Mouse (Mus musculus) liver, embryonic 14.5 days (tissue): ENCODE results near the gene Fbxl18. TPM values are rescaled to one million over a fixed set of nuclear protein-coding genes. Genes with fewer than 3 reads are reported as not detected.

Experiments
- ATAC-seq: fragments of 200-750 bp; cut with Nextera tagmentation; 2 replicates; pipeline ENCODE4 v1.8.0; 2017; ENCODE audit warnings: moderate number of reproducible peaks, mild to moderate bottlenecking, moderate library complexity; ENCODE audit not compliant: insufficient read depth
- DNase-seq, 3 experiments: peaks; one replicate each; pipeline ENCODE4 v3.0.0-alpha.2; 2012 to 2013; ENCODE audit warnings: low read depth in 3 of 3, low spot score in 3 of 3
- H3K27ac ChIP-seq: fragments of 300-500 bp; sonication (generic); 2 replicates; pipeline ENCODE4 v1.5.1; 2014; ENCODE audit warnings: moderate library complexity, mild to moderate bottlenecking, control low read depth, inconsistent platforms
- H3K27me3 ChIP-seq: fragments of 300-500 bp; sonication (generic); 2 replicates; pipeline ENCODE4 v1.6.1; 2014; ENCODE audit warnings: mild to moderate bottlenecking, low read length, moderate library complexity; ENCODE audit not compliant: control insufficient read depth, insufficient read depth
- H3K36me3 ChIP-seq: fragments of 300-500 bp; sonication (generic); replicated peaks from 2 replicates; pipeline ENCODE4 v1.6.1; 2014; ENCODE audit warnings: low read depth; ENCODE audit not compliant: control insufficient read depth, insufficient read depth
- H3K4me1 ChIP-seq, 2 experiments: fragments of 200-500 bp in 1 of 2; fragments of 300-500 bp in 1 of 2; sonication (generic) in 1 of 2; replicated peaks; 2 replicates each; pipeline ENCODE4 v1.6.1; 2012 to 2014; ENCODE audit warnings: antibody characterized with exemption in 1 of 2, inconsistent platforms in 1 of 2, low read length in 1 of 2; ENCODE audit not compliant: control insufficient read depth in 2 of 2, insufficient read depth in 2 of 2
- H3K4me2 ChIP-seq: fragments of 300-500 bp; sonication (generic); 2 replicates; pipeline ENCODE4 v1.6.1; 2014; ENCODE audit warnings: low read depth, mild to moderate bottlenecking, control low read depth, moderate library complexity
- H3K4me3 ChIP-seq, 2 experiments: fragments of 200-500 bp in 1 of 2; fragments of 300-500 bp in 1 of 2; sonication (generic) in 1 of 2; 2 replicates each; pipeline ENCODE4 v1.5.1; 2012 to 2014; ENCODE audit warnings: low read depth in 2 of 2, low read length in 2 of 2, mild to moderate bottlenecking in 2 of 2, control low read depth in 1 of 2, inconsistent platforms in 1 of 2, moderate library complexity in 1 of 2; ENCODE audit not compliant: insufficient read depth in 1 of 2
- H3K9ac ChIP-seq: fragments of 300-500 bp; sonication (generic); replicated peaks from 2 replicates; pipeline ENCODE4 v1.6.1; 2014; ENCODE audit warnings: mild to moderate bottlenecking, control low read depth, moderate library complexity
- H3K9me3 ChIP-seq: fragments of 300-500 bp; sonication (generic); 2 replicates; pipeline ENCODE4 v1.6.1; 2016; ENCODE audit warnings: low read length, mixed read lengths; ENCODE audit not compliant: control insufficient read depth
- CTCF ChIP-seq: IDR thresholded peaks from 2 replicates; pipeline ENCODE4 v1.5.1; 2016; ENCODE audit warnings: antibody characterized with exemption, low read depth, control low read depth
- EP300 ChIP-seq: IDR thresholded peaks from 2 replicates; pipeline ENCODE4 v1.6.1; 2016; ENCODE audit warnings: antibody characterized with exemption, low read depth
- WGBS: fragments of 180-500 bp; shearing (Covaris S2); extraction: QIAGEN DNeasy Blood & Tissue Kit; methylation state at CpG from one replicate; pipeline ENCODE4 v1.1.7; 2014; ENCODE audit not compliant: insufficient replicate concordance; 5-methylcytosine and 5-hydroxymethylcytosine counted together
- polyA plus RNA-seq, 2 experiments: library from polyadenylated mRNA; depleted of rRNA in 1 of 2; stranded (reverse) in 1 of 2; unstranded in 1 of 2; fragments of >200 nt; fragmentation: Nextera tagmentation in 1 of 2; extraction: Ambion mirVana in 1 of 2; gene quantifications; 2 replicates each; pipeline versions ENCODE4 v1.2.1 to v1.2.3; 2012 to 2014

Gene Fbxl18
- polyA plus RNA-seq, 2 experiments = 1.6 to 1.9 TPM

DNA sequence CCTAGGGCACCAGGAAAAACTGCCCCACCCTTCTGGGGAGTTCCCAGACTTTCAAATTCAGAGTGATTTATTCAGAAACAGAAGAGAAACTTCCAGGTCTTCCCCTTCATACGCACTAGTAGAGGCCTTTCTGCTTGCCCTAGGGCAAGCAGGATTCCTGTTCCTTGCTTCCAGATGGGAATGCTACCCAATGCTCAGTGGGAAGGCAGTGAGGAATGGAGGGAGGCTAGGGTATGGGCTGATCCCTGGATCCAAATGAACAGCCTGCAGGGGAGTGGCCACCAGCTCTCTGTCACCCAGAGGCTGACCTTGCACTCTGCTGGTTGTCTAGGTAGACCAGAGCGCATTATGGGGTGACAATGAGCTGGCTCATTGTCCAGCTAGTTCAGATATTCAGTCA lies 16.4 kb upstream of the Fbxl18 start:
- H3K36me3 ChIP-seq = no peaks in the 10 kb centered on the region
- H3K27ac ChIP-seq = no peak overlapping the region
- no peak for DNase-seq
- H3K4me3 ChIP-seq = no peak overlapping the region
- peaks cover 40 to 49% of the 10 kb centered on the region in 2 experiments for H3K4me1 ChIP-seq
- no peaks in the 10 kb centered on the region for H3K9me3 ChIP-seq
- no peak for ATAC-seq
- H3K27me3 ChIP-seq = no peaks in the 10 kb centered on the region
- no peak for TF ChIP-seq EP300
- TF ChIP-seq CTCF = no peak
- H3K9ac ChIP-seq = no peak overlapping the region
- WGBS = 79% methylated on average over 2 of the region's 2 CpGs
- no peak overlapping the region for H3K4me2 ChIP-seq

- no peak for TF ChIP-seq CTCF
- no peak for TF ChIP-seq EP300
- peak overlapping the region; percentile 37 for H3K4me2 ChIP-seq
- H3K4me1 ChIP-seq = peaks cover 40 to 52% of the 10 kb centered on the region in 2 experiments
- no peaks in the 10 kb centered on the region for H3K9me3 ChIP-seq
- peaks cover 9% of the 10 kb centered on the region for H3K36me3 ChIP-seq
- WGBS = 33% methylated on average over 8 of the region's 8 CpGs
- no peaks in the 10 kb centered on the region for H3K27me3 ChIP-seq
- DNase-seq (no peak), ATAC-seq (no peak)
- peak overlapping the region; percentile 84 for H3K27ac ChIP-seq
- no peak overlapping the region for H3K4me3 ChIP-seq
- H3K9ac ChIP-seq = peak overlapping the region; percentile 41
Measured at GRCm38 (mm10) chr5:142909576-142910278, 14.5 kb upstream of the Fbxl18 start.

GRCm38 (mm10) chr5:142908941-142909575 lies 13.8 kb upstream of the Fbxl18 start:
- Histone ChIP-seq H3K9me3 (no peaks in the 10 kb centered on the region), H3K4me2 (peak overlapping the region; percentile 37), H3K4me3 (no peak overlapping the region), H3K27me3 (no peaks in the 10 kb centered on the region), H3K36me3 (peaks cover 16% of the 10 kb centered on the region), H3K27ac (peak overlapping the region; percentile 84), H3K9ac (peak overlapping the region; percentile 41), H3K4me1 (peaks cover 40 to 56% of the 10 kb centered on the region in 2 experiments)
- no peak for TF ChIP-seq EP300
- no peak for TF ChIP-seq CTCF
- no peak for ATAC-seq
- 21% methylated on average over 5 of the region's 5 CpGs for whole genome bisulfite sequencing
- DNase-seq = no peak

DNA sequence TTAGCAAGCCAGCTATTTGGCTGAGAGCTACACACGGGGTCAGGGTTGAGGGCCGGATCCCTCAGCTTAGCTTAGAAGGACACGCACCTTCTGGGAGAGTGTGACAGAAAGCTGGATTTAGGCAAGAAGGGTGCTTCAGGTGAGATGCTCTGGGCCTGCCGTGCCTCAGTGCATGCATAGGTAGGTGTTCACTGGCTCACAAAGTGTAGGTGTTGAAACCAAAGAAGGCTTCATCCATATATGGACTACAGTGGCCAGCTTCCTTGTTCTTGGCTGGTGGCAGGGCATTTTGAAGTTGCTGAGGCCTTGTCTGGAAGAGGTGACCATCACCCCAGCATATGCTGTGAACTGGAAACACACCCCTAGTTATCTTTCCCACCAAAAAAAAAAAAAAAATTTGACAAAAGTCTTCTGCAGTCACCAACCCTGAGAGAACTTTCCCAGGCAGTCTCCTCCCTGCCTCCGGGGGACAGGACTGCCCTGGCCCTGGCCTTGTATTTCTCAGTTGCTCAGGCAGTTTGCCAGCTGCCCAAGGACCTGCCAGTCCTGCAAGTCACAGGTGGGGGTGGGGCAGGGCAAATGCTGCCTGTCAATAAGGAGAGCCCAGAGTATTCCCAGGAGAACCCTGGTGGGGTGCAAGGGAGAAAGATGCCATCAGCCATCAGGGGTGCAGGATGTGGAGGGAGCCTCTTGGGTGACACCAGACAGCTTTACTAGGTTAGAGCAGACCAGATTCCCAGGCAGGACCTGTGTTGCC lies 12.8 kb upstream of the Fbxl18 start:
- no peak for ATAC-seq
- peak overlapping the region; percentile 84 for H3K27ac ChIP-seq
- no peak overlapping the region for H3K4me3 ChIP-seq
- no peaks in the 10 kb centered on the region for H3K9me3 ChIP-seq
- H3K4me2 ChIP-seq = peak overlapping the region; percentile 82
- no peak for DNase-seq
- no peak for TF ChIP-seq CTCF
- TF ChIP-seq EP300 = no peak
- WGBS = 56% methylated on average over 5 of the region's 5 CpGs
- H3K4me1 ChIP-seq = peaks cover 39 to 56% of the 10 kb centered on the region in 2 experiments
- H3K36me3 ChIP-seq = peaks cover 26% of the 10 kb centered on the region
- H3K27me3 ChIP-seq = no peaks in the 10 kb centered on the region
- H3K9ac ChIP-seq = peak overlapping the region; percentile 23; the same call in 1 of the 2 replicates
